Mouse (Mus musculus) heart, embryonic 13.5 days (tissue): Measurements from ENCODE around the gene Gns. TPM values are rescaled to one million over a fixed set of nuclear protein-coding genes. Genes with fewer than 3 reads are reported as not detected.

Source experiments
- ATAC-seq: fragments of 200-750 bp; cut with Nextera tagmentation; 2 replicates; pipeline ENCODE4 v1.8.0; 2017; ENCODE audit warnings: moderate TSS enrichment; ENCODE audit not compliant: insufficient number of reproducible peaks, low FRiP score, low TSS enrichment; ENCODE audit errors: extremely low read depth
- H3K27ac ChIP-seq: fragments of 300-500 bp; sonication (generic); replicated peaks from 2 replicates; pipeline ENCODE4 v1.5.1; 2015; ENCODE audit warnings: moderate library complexity, mild to moderate bottlenecking, inconsistent platforms
- H3K27me3 ChIP-seq: fragments of 300-500 bp; sonication (generic); replicated peaks from 2 replicates; pipeline ENCODE4 v1.6.1; 2015; ENCODE audit warnings: mild to moderate bottlenecking, inconsistent platforms
- H3K36me3 ChIP-seq: fragments of 300-500 bp; sonication (generic); 2 replicates; pipeline ENCODE4 v1.6.1; 2015; ENCODE audit warnings: mild to moderate bottlenecking, inconsistent platforms
- H3K4me1 ChIP-seq: fragments of 300-500 bp; sonication (generic); 2 replicates; pipeline ENCODE4 v1.6.1; 2015; ENCODE audit warnings: inconsistent platforms
- H3K4me2 ChIP-seq: fragments of 300-500 bp; sonication (generic); 2 replicates; pipeline ENCODE4 v1.6.1; 2015; ENCODE audit warnings: inconsistent platforms, mild to moderate bottlenecking, moderate library complexity
- H3K4me3 ChIP-seq: fragments of 300-500 bp; sonication (generic); 2 replicates; pipeline ENCODE4 v1.5.1; 2015; ENCODE audit warnings: moderate library complexity, mild to moderate bottlenecking, inconsistent platforms
- H3K9ac ChIP-seq: fragments of 300-500 bp; sonication (generic); 2 replicates; pipeline ENCODE4 v1.6.1; 2015; ENCODE audit warnings: inconsistent platforms, mild to moderate bottlenecking, moderate library complexity
- H3K9me3 ChIP-seq: fragments of 300-500 bp; sonication (generic); 2 replicates; pipeline ENCODE4 v1.6.1; 2016; ENCODE audit warnings: inconsistent platforms
- WGBS: fragments of 180-500 bp; shearing (Covaris S2); methylation state at CpG from one replicate; pipeline ENCODE4 v1.1.7; 2015; ENCODE audit warnings: mixed read lengths; 5-methylcytosine and 5-hydroxymethylcytosine counted together
- polyA plus RNA-seq: library from polyadenylated mRNA; unstranded; fragments of >200 nt; fragmentation: Nextera tagmentation; extraction: Ambion mirVana; gene quantifications from 2 replicates; pipeline ENCODE4 v1.2.1, GENCODE M21; 2015

Gns gene
- polyA plus RNA-seq, 1 experiment from 2014 or later, result 30.4 TPM

DNA sequence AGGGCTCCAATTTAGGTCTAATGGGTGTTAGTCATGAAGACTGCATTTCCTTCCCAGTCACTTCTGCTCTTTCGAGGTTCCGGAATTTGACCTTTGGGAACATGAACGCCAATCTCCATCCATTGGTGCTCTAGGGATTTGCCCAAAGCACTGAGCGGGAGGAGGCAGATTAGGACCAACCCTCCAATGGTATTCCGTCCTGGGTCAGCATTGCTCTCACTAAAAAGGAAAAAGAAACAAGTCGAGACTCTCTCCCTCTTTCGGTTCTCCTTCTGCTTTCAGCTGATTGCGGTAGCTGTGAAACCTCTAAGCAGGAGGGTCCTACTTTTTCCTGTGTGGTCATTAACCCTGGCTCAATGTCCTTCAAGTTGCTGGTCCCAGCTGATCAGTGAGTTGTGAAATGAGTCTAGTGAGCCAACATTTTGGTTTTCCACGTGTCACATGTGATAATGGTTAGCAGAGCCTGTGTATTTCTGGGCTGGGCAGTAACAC, 937 bp downstream of the Gns start:
- peak overlapping the region; percentile 87 for H3K4me3 ChIP-seq
- no peaks in the 10 kb centered on the region for H3K9me3 ChIP-seq
- ATAC-seq, result no peak
- 13% methylated on average over 9 of the region's 9 CpGs for WGBS
- H3K4me1 ChIP-seq, result peaks cover 18% of the 10 kb centered on the region
- H3K27me3 ChIP-seq, result no peaks in the 10 kb centered on the region
- peaks cover 18% of the 10 kb centered on the region for H3K36me3 ChIP-seq
- H3K27ac ChIP-seq, result no peak overlapping the region
- peak overlapping the region; percentile 97 for H3K4me2 ChIP-seq
- H3K9ac ChIP-seq, result peak overlapping the region; percentile 93

DNA sequence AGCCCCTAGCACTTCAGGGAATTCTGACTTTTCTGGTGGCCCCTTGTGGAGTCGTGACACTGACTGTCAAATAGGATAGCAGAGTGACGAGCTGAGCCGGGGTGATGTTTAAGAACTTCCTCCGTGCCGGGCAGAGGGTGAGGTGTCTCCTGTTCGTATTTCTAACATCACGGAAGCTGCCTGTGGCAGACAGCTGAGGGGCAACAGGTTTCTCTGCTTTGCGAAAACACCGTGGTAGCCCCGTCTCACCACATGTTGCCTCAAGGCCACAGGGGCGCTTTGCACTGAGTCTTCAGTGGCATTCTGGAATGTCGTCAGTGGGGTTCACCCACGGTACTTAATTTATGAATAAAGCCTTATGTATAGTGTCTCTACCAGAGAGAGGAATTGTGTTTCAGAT, 2.4 kb downstream of the Gns start:
- WGBS, result 80% methylated on average over 13 of the region's 13 CpGs
- Histone ChIP-seq H3K4me1 (peaks cover 18% of the 10 kb centered on the region), H3K27ac (no peak overlapping the region), H3K36me3 (peaks cover 31% of the 10 kb centered on the region), H3K4me2 (no peak overlapping the region), H3K27me3 (no peaks in the 10 kb centered on the region), H3K9ac (no peak overlapping the region), H3K9me3 (no peaks in the 10 kb centered on the region), H3K4me3 (no peak overlapping the region)
- no peak for ATAC-seq

DNA sequence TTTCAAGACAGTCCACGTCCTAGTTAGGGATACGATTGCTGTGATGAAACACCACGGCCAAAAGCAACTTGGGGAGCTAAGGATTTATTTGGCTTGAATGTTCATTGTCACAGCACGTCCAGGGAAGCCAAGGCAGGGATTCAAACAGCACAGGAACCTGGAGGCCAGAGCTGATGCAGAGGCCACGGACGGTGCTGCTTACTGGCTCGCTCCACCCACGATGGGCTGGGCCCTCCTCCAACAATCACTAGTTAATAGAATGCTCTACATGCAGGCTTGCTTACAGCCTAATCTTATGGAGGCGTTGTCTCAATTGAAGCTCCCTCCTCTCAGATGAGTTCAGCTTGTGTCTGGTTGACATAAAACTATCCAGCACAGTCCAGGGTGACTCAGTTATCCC, 2.9 kb downstream of the Gns start:
- Histone ChIP-seq H3K4me1 (peaks cover 18% of the 10 kb centered on the region), H3K4me3 (no peak overlapping the region), H3K4me2 (no peak overlapping the region), H3K9me3 (no peaks in the 10 kb centered on the region), H3K27me3 (no peaks in the 10 kb centered on the region), H3K9ac (no peak overlapping the region), H3K36me3 (peaks cover 33% of the 10 kb centered on the region), H3K27ac (no peak overlapping the region)
- 83% methylated on average over 9 of the region's 9 CpGs for WGBS
- ATAC-seq, result no peak

DNA sequence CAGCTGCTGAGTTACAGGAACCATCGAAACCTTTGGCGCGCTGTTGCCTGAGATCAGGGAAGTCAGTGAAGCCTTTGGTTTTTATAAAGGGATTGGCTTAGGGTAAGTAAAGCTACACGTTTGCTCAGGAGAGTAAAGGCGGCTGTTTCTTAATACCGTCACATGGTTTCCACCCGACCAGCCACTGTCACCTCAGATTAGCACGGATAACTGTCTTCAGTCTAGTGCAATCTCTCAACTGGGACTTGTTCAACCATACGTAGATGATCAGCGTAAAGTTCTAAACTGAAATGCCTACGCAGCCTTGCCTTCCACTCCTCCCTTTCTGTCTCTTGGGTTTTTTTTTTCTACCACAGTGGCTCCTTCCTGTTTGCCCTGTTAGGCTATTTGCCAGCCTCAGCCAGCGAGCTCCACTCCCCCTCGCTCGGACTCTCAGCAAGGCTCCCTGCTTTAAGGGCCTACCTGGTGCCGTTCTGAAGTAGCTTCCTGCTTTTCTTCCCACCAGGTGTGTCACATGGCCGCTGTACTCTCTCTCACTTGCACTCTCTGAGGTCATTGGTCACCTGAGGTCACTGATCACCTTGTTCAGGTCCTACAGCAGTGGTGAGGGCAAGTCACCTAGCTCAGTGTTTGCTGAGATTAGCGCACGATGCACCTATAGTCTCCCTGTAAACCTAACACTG, 4.0 kb downstream of the Gns start:
- no peak overlapping the region for H3K27ac ChIP-seq
- H3K9ac ChIP-seq, result no peak overlapping the region
- no peaks in the 10 kb centered on the region for H3K9me3 ChIP-seq
- no peak overlapping the region for H3K4me2 ChIP-seq
- WGBS, result 81% methylated on average over 18 of the region's 18 CpGs
- peaks cover 18% of the 10 kb centered on the region for H3K4me1 ChIP-seq
- no peak for ATAC-seq
- H3K4me3 ChIP-seq, result no peak overlapping the region
- peaks cover 45% of the 10 kb centered on the region for H3K36me3 ChIP-seq
- no peaks in the 10 kb centered on the region for H3K27me3 ChIP-seq

DNA sequence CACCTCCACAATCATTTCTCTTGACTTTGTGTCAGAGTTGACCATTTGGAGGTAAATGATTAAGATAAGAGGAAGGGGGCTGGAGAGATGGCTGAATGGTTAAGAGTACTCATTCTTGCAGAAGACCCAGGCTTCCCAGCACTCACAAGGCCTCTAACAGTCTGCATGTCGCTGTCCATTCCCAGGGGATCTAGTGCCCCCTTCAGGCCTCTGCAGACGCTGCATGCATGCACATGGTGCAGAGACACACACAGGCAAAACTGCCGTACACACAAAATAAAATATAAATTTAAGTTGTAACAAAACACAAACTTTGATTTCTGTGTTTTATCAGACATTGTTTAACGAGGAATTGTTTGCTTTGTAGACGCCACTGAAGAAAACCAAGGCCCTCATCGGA, 5.9 kb downstream of the Gns start:
- ATAC-seq, result no peak
- Histone ChIP-seq H3K4me2 (no peak overlapping the region), H3K4me3 (no peak overlapping the region), H3K27me3 (no peaks in the 10 kb centered on the region), H3K9me3 (no peaks in the 10 kb centered on the region), H3K36me3 (peaks cover 62% of the 10 kb centered on the region), H3K9ac (no peak overlapping the region), H3K4me1 (peaks cover 14% of the 10 kb centered on the region), H3K27ac (no peak overlapping the region)
- WGBS, result 89% methylated on average over 6 of the region's 6 CpGs

DNA sequence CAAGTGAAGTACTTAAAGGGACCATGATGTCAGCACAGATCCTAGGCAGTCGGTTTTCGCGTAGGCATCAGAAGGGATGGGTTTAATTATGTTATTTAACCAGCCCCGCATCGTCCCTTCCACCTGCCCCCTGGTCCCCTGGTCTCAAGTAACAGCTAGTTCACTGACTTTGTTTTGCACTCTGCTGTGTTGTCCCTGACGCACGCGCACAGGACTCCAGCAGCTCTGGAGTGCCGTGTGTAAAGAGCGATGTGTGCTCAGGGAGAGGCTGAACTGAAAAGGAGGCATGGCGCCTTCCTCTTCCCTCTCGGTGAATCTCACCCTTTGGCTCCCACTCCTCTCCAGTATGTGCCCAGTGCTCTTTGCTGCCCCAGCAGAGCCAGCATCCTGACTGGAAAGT, 9.1 kb downstream of the Gns start:
- no peak overlapping the region for H3K4me2 ChIP-seq
- H3K4me1 ChIP-seq, result peaks cover 5% of the 10 kb centered on the region; the same call in 1 of the 2 replicates
- no peak overlapping the region for H3K9ac ChIP-seq
- peaks cover 90% of the 10 kb centered on the region for H3K36me3 ChIP-seq
- H3K27me3 ChIP-seq, result no peaks in the 10 kb centered on the region
- 79% methylated on average over 12 of the region's 12 CpGs for WGBS
- no peak overlapping the region for H3K4me3 ChIP-seq
- no peaks in the 10 kb centered on the region for H3K9me3 ChIP-seq
- ATAC-seq, result no peak
- no peak overlapping the region for H3K27ac ChIP-seq

DNA sequence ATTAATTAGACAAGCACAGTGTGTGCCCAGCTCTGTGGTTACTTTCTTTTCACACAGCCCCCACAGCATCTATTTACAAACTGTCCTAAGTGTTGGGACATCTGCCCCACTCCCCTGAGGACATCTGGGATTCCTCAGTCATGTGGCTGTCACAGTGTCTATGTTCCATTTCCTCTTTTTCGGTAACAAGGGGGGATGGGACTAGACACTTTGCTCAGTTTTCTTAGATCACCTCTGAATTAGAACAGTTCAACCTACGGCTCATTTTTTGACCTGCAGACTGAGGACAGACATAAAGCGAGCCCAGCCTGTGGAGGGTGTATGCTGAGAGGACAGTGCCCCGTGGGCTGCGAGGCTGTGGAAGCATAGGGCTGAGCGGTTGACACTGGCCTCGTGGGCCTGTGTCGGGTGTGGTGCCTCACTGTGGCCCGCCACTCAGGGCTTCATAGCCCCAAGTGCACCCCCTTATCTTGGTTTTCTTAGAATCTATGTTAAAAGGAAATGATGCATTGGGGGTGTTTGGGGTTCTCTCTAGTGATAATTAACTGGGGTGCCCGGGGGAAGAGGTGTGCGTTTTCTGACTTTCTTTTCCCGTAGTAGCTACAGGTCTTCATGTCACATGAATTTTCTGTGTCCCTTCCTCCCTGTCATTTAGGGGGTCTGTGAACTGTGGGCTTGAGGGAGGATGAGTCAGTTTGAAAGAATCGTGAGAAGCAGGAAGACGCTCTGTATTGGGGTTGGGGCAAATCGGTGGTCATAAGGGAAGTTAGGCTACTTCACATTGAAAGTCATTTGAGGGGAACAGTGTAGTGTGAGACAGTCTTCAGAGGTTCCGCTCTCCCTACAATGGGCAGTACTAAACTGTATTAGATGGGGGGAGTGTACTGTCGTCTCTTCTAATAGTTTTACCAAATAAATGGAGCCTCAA, 10.1 kb downstream of the Gns start:
- no peak overlapping the region for H3K4me3 ChIP-seq
- no peak for ATAC-seq
- H3K27me3 ChIP-seq, result no peaks in the 10 kb centered on the region
- H3K9me3 ChIP-seq, result no peaks in the 10 kb centered on the region
- peaks cover 5% of the 10 kb centered on the region; the same call in 1 of the 2 replicates for H3K4me1 ChIP-seq
- H3K4me2 ChIP-seq, result no peak overlapping the region
- H3K36me3 ChIP-seq, result peaks cover 95% of the 10 kb centered on the region
- H3K27ac ChIP-seq, result no peak overlapping the region
- no peak overlapping the region for H3K9ac ChIP-seq
- WGBS, result 69% methylated on average over 17 of the region's 17 CpGs

DNA sequence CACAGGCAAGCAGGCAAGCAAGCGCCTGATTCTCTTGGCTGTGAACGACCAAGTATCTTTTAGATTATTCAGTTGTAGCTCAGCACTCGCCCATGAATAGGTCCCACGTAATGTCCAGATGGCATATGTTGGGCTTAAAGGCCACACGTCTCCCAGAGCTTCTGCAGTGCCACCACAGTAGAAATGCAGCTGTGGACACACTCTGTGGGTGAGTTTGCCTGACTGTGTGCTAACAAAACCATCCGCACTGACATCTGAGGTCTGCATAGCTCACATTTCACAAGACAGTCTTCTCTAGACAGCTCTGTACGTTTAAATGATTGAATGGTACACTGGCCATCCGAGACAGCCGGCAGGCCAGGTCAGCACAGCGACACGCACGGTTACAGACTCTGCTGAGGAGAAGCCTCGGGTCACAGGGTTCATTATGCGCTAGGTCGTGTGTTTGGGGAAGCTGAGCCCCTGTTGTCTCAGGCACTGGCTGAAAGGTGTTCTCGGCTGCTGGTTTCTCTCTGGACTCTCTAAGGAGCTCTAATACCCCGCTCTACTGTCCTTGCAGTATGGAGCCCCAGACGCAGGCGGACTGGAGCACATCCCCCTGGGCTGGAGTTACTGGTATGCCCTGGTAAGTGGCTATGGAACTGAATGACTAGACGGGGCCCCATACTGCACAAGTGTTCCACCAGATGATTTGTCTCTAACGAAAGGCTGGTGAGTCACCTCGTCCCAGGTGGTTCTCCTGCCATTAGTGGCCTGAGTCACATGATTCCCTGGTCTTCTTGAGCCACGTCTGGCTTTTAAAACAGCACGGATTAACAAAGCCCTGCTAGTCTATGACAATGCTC, 11.0 kb downstream of the Gns start:
- no peak for ATAC-seq
- Histone ChIP-seq H3K9ac (no peak overlapping the region), H3K4me1 (peaks cover 5% of the 10 kb centered on the region; the same call in 1 of the 2 replicates), H3K9me3 (no peaks in the 10 kb centered on the region), H3K4me3 (no peak overlapping the region), H3K27ac (no peak overlapping the region), H3K36me3 (peaks cover 94% of the 10 kb centered on the region), H3K27me3 (no peaks in the 10 kb centered on the region), H3K4me2 (no peak overlapping the region)
- 70% methylated on average over 24 of the region's 24 CpGs for WGBS

DNA sequence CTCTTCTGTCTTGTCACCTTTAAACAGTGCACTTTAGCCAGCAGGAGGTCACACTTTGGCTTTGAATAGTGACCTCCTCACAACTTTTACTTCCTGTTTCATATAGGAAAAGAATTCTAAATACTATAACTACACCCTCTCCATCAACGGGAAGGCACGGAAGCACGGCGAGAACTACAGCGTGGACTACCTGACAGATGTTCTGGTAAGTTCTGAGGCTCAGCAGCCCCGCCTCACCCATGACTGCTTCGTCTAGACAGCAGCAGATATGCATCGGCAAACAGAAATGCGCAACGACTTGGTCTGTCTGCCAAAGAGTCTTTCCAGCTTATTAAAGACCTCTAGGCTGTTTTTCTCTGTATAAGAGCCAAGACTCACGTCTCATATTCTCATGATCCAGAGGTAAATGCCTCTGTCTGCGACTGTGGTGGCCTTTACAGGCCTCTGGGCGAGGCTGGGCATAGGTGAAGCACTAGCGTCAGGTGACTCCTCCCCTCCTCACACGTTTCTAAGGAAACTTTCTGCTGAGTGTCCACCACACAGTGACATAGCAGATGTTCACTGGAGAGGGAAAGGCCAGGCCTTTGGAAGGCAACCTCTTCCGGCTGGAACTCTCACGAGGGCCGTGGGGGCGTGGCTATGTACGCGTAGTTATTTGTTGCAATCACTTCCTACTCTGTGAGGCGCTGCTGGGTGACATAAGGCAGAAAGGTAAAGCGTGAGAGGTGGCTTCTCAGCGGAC, 11.8 kb downstream of the Gns start:
- H3K36me3 ChIP-seq, result peaks cover 95% of the 10 kb centered on the region

DNA sequence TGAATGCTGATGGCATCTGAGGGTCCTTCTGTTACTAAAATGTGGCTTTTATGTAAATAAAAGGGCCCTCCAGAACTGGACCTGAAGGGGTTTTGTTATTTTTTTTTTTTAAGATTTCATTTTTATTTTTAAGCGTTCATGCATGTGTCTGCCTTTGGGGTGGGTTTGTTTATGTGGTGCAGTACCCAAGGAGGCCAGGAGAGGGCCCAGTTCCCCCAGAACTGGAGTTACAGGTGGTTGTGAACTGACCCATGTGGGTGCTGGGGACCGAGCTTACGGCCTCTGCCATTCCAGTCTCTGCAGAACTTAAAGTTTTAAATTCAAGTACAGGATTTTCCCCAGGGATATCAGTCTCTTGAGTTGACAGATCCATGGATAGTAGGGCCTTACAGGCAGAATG, 14.5 kb downstream of the Gns start:
- no peak overlapping the region for H3K27ac ChIP-seq
- H3K4me3 ChIP-seq, result no peak overlapping the region
- peaks cover 98% of the 10 kb centered on the region for H3K36me3 ChIP-seq
- no peaks in the 10 kb centered on the region for H3K9me3 ChIP-seq
- peaks cover 12% of the 10 kb centered on the region for H3K4me1 ChIP-seq
- WGBS, result 96% methylated on average over 3 of the region's 3 CpGs
- H3K27me3 ChIP-seq, result no peaks in the 10 kb centered on the region
- H3K4me2 ChIP-seq, result no peak overlapping the region
- ATAC-seq, result no peak
- H3K9ac ChIP-seq, result no peak overlapping the region

More for the DNA sequence above, 11.8 kb downstream of the Gns start:
- Histone ChIP-seq H3K4me1 (peaks cover 5% of the 10 kb centered on the region; the same call in 1 of the 2 replicates), H3K27me3 (no peaks in the 10 kb centered on the region), H3K4me3 (no peak overlapping the region), H3K9me3 (no peaks in the 10 kb centered on the region), H3K27ac (no peak overlapping the region), H3K4me2 (no peak overlapping the region), H3K9ac (no peak overlapping the region)
- ATAC-seq, result no peak
- WGBS, result 82% methylated on average over 24 of the region's 24 CpGs
